Mouse (Mus musculus) c-Kit-positive CD71-negative TER-119-negative erythroid progenitor cells, embryonic 14.5 days (primary cell): Measurements from ENCODE around the gene Bcas3.

Experiments
- DNase-seq: peaks from one replicate; pipeline ENCODE4 v3.0.0-alpha.2; 2013; ENCODE audit warnings: low read depth

Gene Bcas3

DNA sequence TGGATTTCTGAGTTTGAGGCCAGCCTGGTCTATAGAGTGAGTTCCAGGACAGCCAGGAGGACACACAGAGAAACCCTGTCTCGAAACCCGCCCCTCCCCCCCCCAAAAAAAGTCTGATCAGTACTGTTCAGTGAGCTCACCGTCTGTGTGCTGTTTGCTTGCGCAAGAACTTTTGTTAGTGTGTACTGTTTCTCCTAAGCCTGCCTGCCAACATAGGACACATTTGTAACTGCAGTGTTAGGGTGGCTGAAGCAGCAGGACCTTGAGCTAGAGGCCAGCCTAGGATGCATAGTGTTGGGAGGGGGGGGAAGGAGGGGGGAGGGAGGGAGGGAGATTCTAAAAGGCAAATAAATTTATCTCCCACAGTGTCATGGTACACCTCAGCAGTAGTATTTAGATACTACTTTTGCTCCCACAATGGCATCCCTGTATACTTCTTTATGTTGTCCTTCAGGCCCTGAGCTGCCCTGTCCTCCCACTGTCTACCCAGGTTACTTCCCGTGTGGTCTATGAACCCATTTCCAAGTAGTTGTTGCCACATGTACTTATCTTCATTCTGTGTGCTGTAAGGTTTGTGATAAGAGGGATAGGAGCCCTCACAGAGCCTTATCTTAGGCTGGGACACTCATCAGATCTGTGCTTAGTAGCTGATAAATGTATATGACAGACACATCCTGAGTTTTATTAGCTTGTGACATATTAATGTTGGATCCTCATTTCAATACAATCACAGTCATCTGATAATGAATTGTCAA, 176.7 kb downstream of the Bcas3 start:
- no peak for DNase-seq

DNA sequence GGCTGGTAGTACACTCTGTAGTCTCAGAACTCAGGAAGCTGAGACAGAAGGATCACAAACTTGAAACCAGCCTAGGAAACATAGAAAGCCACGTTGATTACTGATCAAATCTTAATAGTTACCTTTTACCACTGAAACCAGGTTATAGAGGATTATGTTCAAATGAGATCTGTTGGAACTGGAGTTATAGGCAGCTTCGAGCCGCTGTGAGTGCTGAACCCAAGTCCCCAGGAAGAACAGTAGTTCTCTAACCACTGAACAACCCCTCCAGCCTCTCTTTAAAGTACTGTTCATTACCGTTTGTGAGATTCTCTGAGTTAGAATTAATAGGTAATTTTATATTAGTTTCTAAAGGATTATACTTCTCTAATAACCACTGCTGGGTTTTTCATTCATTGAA, 188.0 kb downstream of the Bcas3 start:
- no peak for DNase-seq

DNA sequence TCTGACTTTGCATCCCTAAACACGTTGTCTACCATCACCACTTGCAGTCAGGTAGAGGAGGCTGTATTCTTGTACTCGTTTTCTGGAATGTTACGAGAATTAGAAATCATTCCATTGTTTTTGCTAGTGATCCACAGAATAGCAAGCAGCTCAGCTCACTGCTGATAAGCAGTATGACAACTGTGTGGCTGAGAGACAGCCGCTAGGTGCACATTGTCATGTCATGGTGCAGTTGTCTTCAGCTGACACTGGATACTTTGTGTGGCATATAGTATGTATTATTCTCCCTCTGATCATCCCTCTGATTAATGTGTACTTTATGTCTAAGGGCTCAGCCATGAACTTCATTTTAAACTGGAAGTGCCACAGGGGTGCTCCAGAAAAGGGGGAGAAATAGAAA, 190.3 kb downstream of the Bcas3 start:
- DNase-seq, result no peak

GRCm38 (mm10) chr11:85545602-85546001, 192.6 kb downstream of the Bcas3 start:
- no peak for DNase-seq

- DNase-seq, result no peak
These were observed 195.0 kb downstream of the Bcas3 start for GRCm38 (mm10) chr11:85547966-85548365.

- DNase-seq, result no peak
These were observed 196.7 kb downstream of the Bcas3 start for GRCm38 (mm10) chr11:85549651-85550050.

GRCm38 (mm10) chr11:85555066-85555465, 202.1 kb downstream of the Bcas3 start:
- no peak for DNase-seq

DNA sequence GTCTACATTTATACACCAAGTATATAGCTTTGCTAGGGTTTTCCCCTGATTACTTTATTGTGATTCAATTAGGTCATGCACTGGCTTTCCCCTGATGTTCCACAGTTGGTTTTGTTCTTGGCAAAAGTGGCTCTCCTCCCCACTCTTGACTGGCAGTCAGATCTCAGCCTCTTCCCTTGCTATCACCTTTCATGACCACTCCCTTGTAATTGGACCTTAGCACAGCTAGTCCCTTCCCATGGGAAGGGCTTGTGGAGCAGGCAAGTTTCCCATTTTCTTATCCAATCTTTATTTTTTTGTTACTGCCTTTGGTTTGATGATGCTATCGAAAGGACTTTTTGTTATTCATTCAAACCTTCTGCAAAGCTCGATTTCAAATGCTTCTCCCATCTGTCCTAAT, 202.8 kb downstream of the Bcas3 start:
- DNase-seq, result no peak

GRCm38 (mm10) chr11:85565068-85565467, 212.1 kb downstream of the Bcas3 start:
- DNase-seq, result no peak

GRCm38 (mm10) chr11:85571040-85571439, 218.1 kb downstream of the Bcas3 start:
- DNase-seq, result no peak

GRCm38 (mm10) chr11:85571936-85572335, 219.0 kb downstream of the Bcas3 start:
- DNase-seq, result no peak

DNA sequence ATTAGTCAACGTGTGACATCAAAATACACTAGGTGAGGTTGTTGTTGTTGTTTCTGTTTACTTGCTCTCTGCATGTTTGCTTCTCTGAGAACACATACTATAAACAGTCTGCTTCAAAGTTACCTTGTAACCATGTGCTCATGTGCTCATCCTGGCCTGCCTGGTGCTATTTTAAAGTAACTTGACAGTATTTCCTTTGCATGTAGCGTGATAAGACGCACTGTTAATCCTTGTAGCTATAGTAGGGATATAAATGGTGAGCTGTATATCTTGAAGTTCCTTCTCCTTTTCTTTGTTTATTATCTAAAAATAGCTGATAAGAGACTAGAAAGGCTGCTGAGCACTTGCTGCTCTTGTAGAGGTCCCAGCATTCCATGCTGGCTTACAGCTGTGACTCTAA, 219.6 kb downstream of the Bcas3 start:
- DNase-seq, result no peak

DNA sequence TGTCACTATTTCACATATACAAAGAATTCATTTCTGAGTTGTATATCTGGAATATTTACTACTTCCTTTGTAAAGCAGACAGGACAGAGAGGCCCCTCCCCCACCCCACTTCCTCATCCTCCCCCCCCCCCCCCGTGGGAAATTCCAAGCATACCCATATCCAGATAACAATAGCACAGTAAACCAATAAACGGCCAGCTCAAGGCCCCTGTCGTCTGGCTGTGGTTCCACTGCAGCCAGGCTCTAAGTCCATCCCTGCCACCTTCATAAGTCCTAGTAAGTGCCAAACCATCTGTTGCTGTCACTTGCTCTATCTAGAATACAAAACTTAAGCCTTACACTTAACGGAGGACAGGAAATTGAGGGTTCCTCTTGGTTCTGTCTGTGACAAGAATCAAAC, 221.5 kb downstream of the Bcas3 start:
- no peak for DNase-seq

- no peak for DNase-seq
These were observed 225.1 kb downstream of the Bcas3 start for GRCm38 (mm10) chr11:85577816-85578645.

GRCm38 (mm10) chr11:85584086-85584485, 231.1 kb downstream of the Bcas3 start:
- no peak for DNase-seq

- DNase-seq, result no peak
These were observed 240.7 kb downstream of the Bcas3 start for GRCm38 (mm10) chr11:85593636-85594035.

DNA sequence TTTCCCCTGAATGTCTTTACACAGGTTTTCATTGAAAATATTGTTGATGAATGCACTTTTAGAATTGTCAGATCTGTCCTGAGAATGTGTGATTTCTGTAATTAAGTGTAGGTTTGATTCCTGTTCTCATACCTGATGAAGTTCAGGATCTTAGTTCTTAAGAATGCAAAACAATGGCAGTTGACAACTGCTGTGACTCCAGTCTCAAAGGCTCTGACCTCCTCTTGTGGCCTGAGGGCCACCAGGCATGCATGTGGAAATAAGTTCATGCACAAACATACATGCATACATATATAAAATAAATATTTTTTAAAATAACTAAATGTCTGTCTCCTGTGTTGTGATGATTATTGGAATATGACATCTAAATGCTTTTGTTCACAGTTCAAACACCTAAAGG, 246.3 kb downstream of the Bcas3 start:
- no peak for DNase-seq

GRCm38 (mm10) chr11:85603546-85604322, 250.8 kb downstream of the Bcas3 start:
- no peak for DNase-seq

- no peak for DNase-seq
These were observed 256.5 kb downstream of the Bcas3 start for GRCm38 (mm10) chr11:85609303-85609940.

DNA sequence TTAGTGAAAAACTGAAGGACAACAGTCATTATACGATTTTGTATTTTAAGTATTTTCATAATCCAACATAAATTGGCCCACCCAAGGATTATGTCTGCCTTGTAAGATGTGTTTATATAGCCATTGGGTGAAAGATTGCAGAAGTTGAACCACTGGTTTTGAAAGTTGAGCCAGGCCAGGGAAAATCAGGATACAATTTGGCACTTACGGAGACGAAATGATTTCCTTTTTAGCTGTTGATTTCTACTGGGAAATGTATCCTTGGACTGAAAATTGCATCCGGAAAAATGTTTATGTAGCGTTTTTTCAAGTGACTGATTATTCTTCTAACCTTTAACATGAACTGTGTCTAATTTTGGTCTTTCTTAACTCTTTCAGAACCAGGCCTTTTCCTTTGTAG, 260.1 kb downstream of the Bcas3 start:
- DNase-seq, result no peak

- DNase-seq, result no peak
These were observed 260.6 kb downstream of the Bcas3 start for GRCm38 (mm10) chr11:85613586-85613985.

DNA sequence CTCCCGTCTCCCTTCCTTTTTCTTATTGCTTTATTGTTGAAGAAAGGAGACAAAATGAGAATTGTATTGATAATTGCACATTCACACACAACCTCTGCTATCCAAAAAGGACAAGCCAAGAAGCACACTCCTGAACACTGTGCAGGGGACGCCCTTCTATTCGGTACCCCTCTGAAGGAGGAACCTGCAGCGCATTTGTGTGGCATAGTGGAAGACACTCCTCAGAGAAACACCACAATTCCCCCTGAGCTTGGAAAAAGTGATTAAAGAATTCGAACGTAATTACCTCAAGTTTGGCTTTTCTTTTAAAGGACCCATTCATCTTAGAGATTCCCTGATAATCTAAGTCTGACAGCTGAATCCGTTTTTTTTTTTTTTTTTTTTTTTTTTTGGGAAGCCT, 261.5 kb downstream of the Bcas3 start:
- no peak for DNase-seq
